Mouse (Mus musculus): ENCODE data around the gene Ostc. TPM values are rescaled to one million over a fixed set of nuclear protein-coding genes. Genes with fewer than 3 reads are reported as not detected.

Gene Ostc
- polyA plus RNA-seq, 2 experiments = 285 to 481 TPM

- H3K27ac ChIP-seq (replicated peaks; ENCODE audit: low read depth, low read length) = no peak overlapping the region; the same call in 1 of the 2 replicates
- no peaks in the 10 kb centered on the region for H3K9me3 ChIP-seq (ENCODE audit: control insufficient read depth, low read length)
- no peaks in the 10 kb centered on the region for H3K36me3 ChIP-seq (ENCODE audit: control insufficient read depth, insufficient read depth, low read length)
- TF ChIP-seq POLR2A (IDR thresholded peaks at IDR 0.05; ENCODE audit: borderline replicate concordance, extremely low read depth, insufficient read depth, insufficient read length) = no peak
- H3K27me3 ChIP-seq (ENCODE audit: control insufficient read depth, insufficient read depth, low read length) = no peaks in the 10 kb centered on the region
- 67% methylated on average over 11 of the region's 11 CpGs for WGBS
- H3K4me3 ChIP-seq (replicated peaks; ENCODE audit: low read length) = no peak overlapping the region
- H3K4me1 ChIP-seq (ENCODE audit: control insufficient read depth, insufficient read depth, low read length) = peaks cover 17% of the 10 kb centered on the region
- H3K9ac ChIP-seq (ENCODE audit: low read depth, low read length, severe bottlenecking) = no peak overlapping the region
- no peak overlapping the region for H3K4me2 ChIP-seq (replicated peaks; ENCODE audit: low read depth, low read length, severe bottlenecking)
- DNase-seq (ENCODE audit: low spot score) = peak; percentile 52
- ATAC-seq (ENCODE audit: low FRiP score, low read depth) = peak; percentile 34; the same call in 1 of the 2 replicates
Measured at GRCm38 (mm10) chr3:130646110-130646810, 63.0 kb downstream of the Ostc start.

Other genes with a start within 250 kb of the Ostc start
- 0.13 and 0.20 TPM in 2 replicates for gene Etnppl, start 92.0 kb downstream of the Ostc start, polyA plus RNA-seq (2012; rRNA removed)
- gene Etnppl, start 92.0 kb downstream of the Ostc start, polyA plus RNA-seq (2014; fragmentation: Nextera tagmentation; extraction: Ambion mirVana) = 0.30 and 0.55 TPM in 2 replicates
- 2,544 and 3,424 TPM in 2 replicates for gene Rpl34, start 21.0 kb upstream of the Ostc start, polyA plus RNA-seq (2012; rRNA removed)
- 1,076 and 1,174 TPM in 2 replicates for gene Rpl34, start 21.0 kb upstream of the Ostc start, polyA plus RNA-seq (2014; fragmentation: Nextera tagmentation; extraction: Ambion mirVana)

All from limb, embryonic 14.5 days (tissue).